Mouse (Mus musculus) CH12.LX (cell line): ENCODE measurements at regions not wholly inside any gene's neighbourhood (a gene's known extent, or its start where the extent isn't known, plus 50 kb on each side); places are given as distances from the start of the nearest gene placed in this dataset.

Experiments used
- DNase-seq: peaks from one replicate; pipeline ENCODE4 v3.0.0-alpha.2; 2013; ENCODE audit errors: extremely low read depth
- H3K27ac ChIP-seq: 2 replicates; pipeline ENCODE4 v1.5.1; 2012; ENCODE audit warnings: low read depth, mild to moderate bottlenecking, control low read depth, moderate library complexity; ENCODE audit not compliant: insufficient read depth
- H3K27me3 ChIP-seq: replicated peaks from 2 replicates; pipeline ENCODE3; 2012; ENCODE audit warnings: inconsistent platforms
- H3K36me3 ChIP-seq, 2 experiments: replicated peaks in 1 of 2; 2 replicates each; pipeline versions ENCODE3 to v1.6.1; 2012; ENCODE audit warnings: inconsistent platforms in 1 of 2, low read length in 1 of 2, mild to moderate bottlenecking in 1 of 2, mixed read lengths in 1 of 2, moderate library complexity in 1 of 2; ENCODE audit not compliant: control insufficient read depth in 1 of 2, insufficient read depth in 1 of 2
- H3K4me1 ChIP-seq, 2 experiments: 2 replicates each; pipeline ENCODE4 v1.6.1; 2012; ENCODE audit warnings: inconsistent platforms in 1 of 2, moderate library complexity in 1 of 2; ENCODE audit not compliant: insufficient read depth in 2 of 2, control insufficient read depth in 1 of 2
- H3K4me2 ChIP-seq: 2 replicates; pipeline ENCODE4 v1.6.1; 2012; ENCODE audit warnings: low read depth, mild to moderate bottlenecking, control low read depth; ENCODE audit not compliant: poor library complexity, insufficient read depth, severe bottlenecking
- H3K4me3 ChIP-seq, 3 experiments: fragments of 150-350 bp in 1 of 3; sonication (generic) in 1 of 3; replicated peaks in 1 of 3; 2 replicates each; pipeline versions ENCODE3 to v1.5.1; 2011 to 2012; ENCODE audit warnings: low read depth in 2 of 3, low read length in 2 of 3, mild to moderate bottlenecking in 2 of 3, moderate library complexity in 2 of 3, control low read depth in 1 of 3, improper control_type of control experiment in 1 of 3, inconsistent platforms in 1 of 3, mixed read lengths in 1 of 3; ENCODE audit not compliant: poor library complexity in 1 of 3
- H3K79me2 ChIP-seq: replicated peaks from 2 replicates; pipeline ENCODE4 v1.6.1; 2012; ENCODE audit warnings: mild to moderate bottlenecking, moderate library complexity; ENCODE audit not compliant: control insufficient read depth, poor library complexity, insufficient read depth, severe bottlenecking; ENCODE audit errors: extremely low read depth
- H3K9ac ChIP-seq: 2 replicates; pipeline ENCODE4 v1.6.1; 2012; ENCODE audit warnings: low read depth, mild to moderate bottlenecking, control low read depth, moderate library complexity; ENCODE audit not compliant: insufficient read depth
- H3K9me3 ChIP-seq: replicated peaks from 2 replicates; pipeline ENCODE3; 2012; ENCODE audit warnings: low read length, inconsistent platforms, mixed read lengths
- BHLHE40 ChIP-seq: IDR thresholded peaks from 2 replicates; pipeline ENCODE4 v1.6.1; 2011; ENCODE audit warnings: mild to moderate bottlenecking, low read depth, low read length, improper control_type of control experiment
- CHD1 ChIP-seq: IDR thresholded peaks from 2 replicates; pipeline ENCODE4 v1.6.1; 2012; ENCODE audit warnings: low read depth, low read length, improper control_type of control experiment, inconsistent platforms
- CHD2 ChIP-seq: IDR thresholded peaks from 2 replicates; pipeline ENCODE4 v1.6.1; 2011; ENCODE audit warnings: low read length, improper control_type of control experiment
- CTCF ChIP-seq, 2 experiments: IDR thresholded peaks in 1 of 2; conservative IDR thresholded peaks in 1 of 2; 2 replicates each; pipeline ENCODE4 v1.5.1; 2011 to 2012; ENCODE audit warnings: low read depth in 2 of 2, low read length in 2 of 2, improper control_type of control experiment in 1 of 2, inconsistent platforms in 1 of 2, mild to moderate bottlenecking in 1 of 2, moderate library complexity in 1 of 2
- EP300 ChIP-seq: IDR thresholded peaks from 2 replicates; pipeline ENCODE4 v1.6.1; 2011; ENCODE audit warnings: low read length, improper control_type of control experiment
- ETS1 ChIP-seq: conservative IDR thresholded peaks from 2 replicates; pipeline ENCODE4 v1.6.1; 2012; ENCODE audit warnings: low read depth, mild to moderate bottlenecking, inconsistent platforms, low read length, improper control_type of control experiment, moderate library complexity
- GABPA ChIP-seq: IDR thresholded peaks from 2 replicates; pipeline ENCODE4 v1.6.1; 2012; ENCODE audit warnings: low read depth, low read length, improper control_type of control experiment, inconsistent platforms; ENCODE audit not compliant: insufficient replicate concordance
- HCFC1 ChIP-seq: IDR thresholded peaks from 2 replicates; pipeline ENCODE4 v1.6.1; 2012; ENCODE audit warnings: low read depth, mild to moderate bottlenecking, inconsistent platforms, low read length, improper control_type of control experiment
- IRF4 ChIP-seq: IDR thresholded peaks from 2 replicates; pipeline ENCODE4 v1.6.1; 2014; ENCODE audit warnings: low read depth, mild to moderate bottlenecking, inconsistent platforms, low read length, improper control_type of control experiment
- JUN ChIP-seq: IDR thresholded peaks from 2 replicates; pipeline ENCODE4 v1.6.1; 2011; ENCODE audit warnings: low read depth, mild to moderate bottlenecking, low read length, improper control_type of control experiment, moderate library complexity; ENCODE audit not compliant: insufficient read depth
- KAT2A ChIP-seq: IDR thresholded peaks from 2 replicates; pipeline ENCODE4 v1.6.1; 2012; ENCODE audit warnings: low read length, improper control_type of control experiment, inconsistent platforms; ENCODE audit not compliant: insufficient replicate concordance
- MAFK ChIP-seq: IDR thresholded peaks from 2 replicates; pipeline ENCODE4 v1.6.1; 2011; ENCODE audit warnings: low read length, improper control_type of control experiment; ENCODE audit not compliant: insufficient replicate concordance
- MAX ChIP-seq: IDR thresholded peaks from 2 replicates; pipeline ENCODE4 v1.6.1; 2011; ENCODE audit warnings: low read length, improper control_type of control experiment
- MAZ ChIP-seq: IDR thresholded peaks from 2 replicates; pipeline ENCODE4 v1.6.1; 2012; ENCODE audit warnings: low read depth, mild to moderate bottlenecking, inconsistent platforms, low read length, improper control_type of control experiment, moderate library complexity
- MEF2A ChIP-seq: IDR thresholded peaks from 2 replicates; pipeline ENCODE4 v1.6.1; 2014; ENCODE audit warnings: low read depth, mild to moderate bottlenecking, inconsistent platforms, low read length, improper control_type of control experiment, borderline replicate concordance
- MXI1 ChIP-seq: IDR thresholded peaks from 2 replicates; pipeline ENCODE4 v1.6.1; 2011; ENCODE audit warnings: mild to moderate bottlenecking, low read depth, low read length, improper control_type of control experiment
- MYC ChIP-seq: IDR thresholded peaks from 2 replicates; pipeline ENCODE4 v1.6.1; 2011; ENCODE audit warnings: low read depth, mild to moderate bottlenecking, improper control_type of control experiment, low read length
- NELFE ChIP-seq: IDR thresholded peaks from 2 replicates; pipeline ENCODE4 v1.6.1; 2011; ENCODE audit warnings: low read depth, low read length, improper control_type of control experiment
- NRF1 ChIP-seq: IDR thresholded peaks from 2 replicates; pipeline ENCODE4 v1.6.1; 2014; ENCODE audit warnings: low read depth, mild to moderate bottlenecking, inconsistent platforms, low read length, improper control_type of control experiment, moderate library complexity
- PAX5 ChIP-seq: IDR thresholded peaks from 2 replicates; pipeline ENCODE4 v1.6.1; 2012; ENCODE audit warnings: low read length, inconsistent platforms, mixed read lengths
- POLR2A ChIP-seq: IDR thresholded peaks from 2 replicates; pipeline ENCODE4 v1.6.1; 2011; ENCODE audit warnings: low read depth, mild to moderate bottlenecking, improper control_type of control experiment, low read length
- RAD21 ChIP-seq: IDR thresholded peaks from 2 replicates; pipeline ENCODE4 v1.6.1; 2011; ENCODE audit warnings: low read depth, mild to moderate bottlenecking, low read length, improper control_type of control experiment, moderate library complexity
- RCOR1 ChIP-seq: conservative IDR thresholded peaks from 2 replicates; pipeline ENCODE4 v1.6.1; 2012; ENCODE audit warnings: low read depth, mild to moderate bottlenecking, inconsistent platforms, low read length, improper control_type of control experiment
- SIN3A ChIP-seq: IDR thresholded peaks from 2 replicates; pipeline ENCODE4 v1.6.1; 2012; ENCODE audit warnings: low read length, improper control_type of control experiment, inconsistent platforms
- SMC3 ChIP-seq: IDR thresholded peaks from 2 replicates; pipeline ENCODE4 v1.6.1; 2011; ENCODE audit warnings: low read depth, low read length, improper control_type of control experiment
- TCF12 ChIP-seq: IDR thresholded peaks from 2 replicates; pipeline ENCODE4 v1.6.1; 2014; ENCODE audit warnings: low read depth, mild to moderate bottlenecking, inconsistent platforms, low read length, improper control_type of control experiment
- UBTF ChIP-seq: IDR thresholded peaks from 2 replicates; pipeline ENCODE4 v1.6.1; 2012; ENCODE audit warnings: low read depth, mild to moderate bottlenecking, inconsistent platforms, low read length, improper control_type of control experiment, moderate library complexity
- USF1 ChIP-seq: IDR thresholded peaks from 2 replicates; pipeline ENCODE4 v1.6.1; 2014; ENCODE audit warnings: low read depth, mild to moderate bottlenecking, inconsistent platforms, low read length, improper control_type of control experiment
- USF2 ChIP-seq: conservative IDR thresholded peaks from 2 replicates; pipeline ENCODE4 v1.6.1; 2011; ENCODE audit warnings: low read depth, low read length, improper control_type of control experiment
- ZC3H11A ChIP-seq: IDR thresholded peaks from 2 replicates; pipeline ENCODE4 v1.6.1; 2012; ENCODE audit warnings: low read depth, mild to moderate bottlenecking, inconsistent platforms, low read length, improper control_type of control experiment
- ZKSCAN1 ChIP-seq: IDR thresholded peaks from 2 replicates; pipeline ENCODE4 v1.6.1; 2012; ENCODE audit warnings: low read depth, inconsistent platforms, low read length, improper control_type of control experiment, borderline replicate concordance
- ZMIZ1 ChIP-seq: IDR thresholded peaks from 2 replicates; pipeline ENCODE4 v1.6.1; 2012; ENCODE audit warnings: low read depth, mild to moderate bottlenecking, inconsistent platforms, low read length, improper control_type of control experiment
- ZNF384 ChIP-seq: IDR thresholded peaks from 2 replicates; pipeline ENCODE4 v1.6.1; 2012; ENCODE audit warnings: low read depth, low read length, improper control_type of control experiment, inconsistent platforms
- dilution Hi-C: fragments of 300-500 bp; cut with MboI; formaldehyde crosslinking; loops from 2 replicates; pipeline ENCODE4 v1.14.3; 2020; ENCODE audit warnings: low sequenced_read_pairs; ENCODE audit not compliant: extremely low pct_unique_long_range_greater_than_20kb, extremely low pct_ligation_motif_present
- in situ Hi-C: fragments of 300-500 bp; cut with MboI; formaldehyde crosslinking; loops from 3 replicates; pipeline ENCODE4 v1.14.3; 2019; ENCODE audit warnings: low sequenced_read_pairs, low pct_ligation_motif_present, low pct_unique_long_range_greater_than_20kb, mixed read lengths

DNA sequence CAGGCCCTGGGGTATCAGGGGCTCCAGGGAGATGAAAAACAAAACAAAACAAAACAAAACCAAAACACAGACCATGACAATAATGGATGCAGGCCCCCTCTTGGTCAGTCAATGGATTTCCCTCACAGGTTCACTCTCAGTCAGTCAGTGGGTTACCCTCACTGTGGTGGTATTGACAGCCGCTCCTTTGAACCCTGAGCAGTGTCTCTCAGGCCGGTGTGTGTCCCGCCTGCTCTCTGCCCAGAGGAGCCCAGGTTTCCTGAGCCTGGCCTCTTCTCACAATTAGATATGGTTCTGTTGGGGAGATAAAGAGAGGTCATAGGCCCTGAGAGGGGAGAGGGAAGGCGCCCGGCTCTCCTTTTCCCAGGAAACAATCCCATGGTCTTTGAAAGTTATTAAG, 87.8 kb upstream of the Parp11 start:
- in situ Hi-C loops (no loop called here), dilution Hi-C loops (no loop called here)
- H3K36me3 ChIP-seq = no peaks in the 10 kb centered on the region
- H3K4me1 ChIP-seq = peaks cover 7 to 11% of the 10 kb centered on the region in 2 experiments
- H3K27me3 ChIP-seq = peaks cover 4% of the 10 kb centered on the region
- peaks cover 3% of the 10 kb centered on the region for H3K9me3 ChIP-seq
- H3K27ac ChIP-seq = no peak overlapping the region
- DNase-seq = no peak
- no peaks in the 10 kb centered on the region for H3K79me2 ChIP-seq
- no peak overlapping the region for H3K4me2 ChIP-seq
- H3K9ac ChIP-seq = no peak overlapping the region
- TF ChIP-seq NRF1 (no peak), ZKSCAN1 (no peak), SMC3 (no peak), NELFE (no peak), MYC (no peak), ETS1 (no peak), IRF4 (no peak), MXI1 (no peak), CTCF (conservative IDR thresholded peaks at IDR 0.05 in 1 of 2, IDR thresholded peaks at IDR 0.05 in 1 of 2; ENCODE audit: low read depth in 2 of 2, low read length in 2 of 2) (no peak), JUN (no peak), SIN3A (no peak)
- no peak overlapping the region for H3K4me3 ChIP-seq

DNA sequence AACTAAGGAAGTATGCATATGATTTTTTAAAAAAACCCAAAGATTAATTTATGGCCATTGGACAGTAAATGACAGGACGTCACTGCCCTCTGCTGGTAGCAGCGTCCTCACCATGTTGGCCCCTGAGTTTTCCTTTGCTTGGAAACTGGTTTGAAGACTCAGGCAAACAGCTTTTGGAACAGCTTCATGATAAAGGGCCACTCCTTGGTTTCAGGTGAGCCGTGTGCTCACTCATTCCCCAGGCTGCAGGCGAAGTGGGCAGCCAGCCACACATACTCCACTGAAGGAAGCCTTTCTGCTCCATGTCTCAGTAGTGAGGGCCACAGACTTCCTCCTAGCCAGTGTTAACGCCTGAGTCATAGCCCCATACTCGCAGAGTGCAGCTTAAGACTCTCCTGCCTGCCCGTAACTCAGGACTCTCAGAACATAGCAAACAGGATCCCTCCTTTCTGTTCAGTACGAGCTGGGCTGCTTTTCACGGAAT, 87.2 kb upstream of the Parp11 start:
- in situ Hi-C loops = no loop called here
- Histone ChIP-seq H3K4me3 (no peak overlapping the region), H3K4me1 (peaks cover 7 to 12% of the 10 kb centered on the region in 2 experiments), H3K36me3 (no peaks in the 10 kb centered on the region), H3K9ac (no peak overlapping the region), H3K4me2 (no peak overlapping the region), H3K9me3 (no peaks in the 10 kb centered on the region), H3K27ac (no peak overlapping the region), H3K79me2 (no peaks in the 10 kb centered on the region), H3K27me3 (peaks cover 4% of the 10 kb centered on the region)
- DNase-seq = peak; percentile 76
- dilution Hi-C loops = no loop called here
- TF ChIP-seq MAZ (no peak), ZNF384 (peak; percentile 92), SIN3A (no peak), ZC3H11A (peak; percentile 96), NELFE (no peak), ETS1 (no peak), MXI1 (no peak; the same call in 1 of the 2 replicates), SMC3 (peak; percentile 98), MEF2A (no peak), JUN (no peak), EP300 (no peak), POLR2A (no peak), NRF1 (no peak), MAX (no peak), USF2 (no peak), TCF12 (no peak), MAFK (no peak), MYC (no peak), PAX5 (no peak), RCOR1 (no peak), USF1 (no peak), ZMIZ1 (no peak), GABPA (no peak), RAD21 (peak; percentile 97), KAT2A (no peak), BHLHE40 (no peak), HCFC1 (no peak), ZKSCAN1 (no peak), CHD2 (no peak), CHD1 (no peak), IRF4 (no peak), UBTF (no peak)
